Mouse (Mus musculus) embryo, embryonic 10.5 days (tissue): ENCODE results near the gene Gm12830.

Experiments used
- DNase-seq: peaks from one replicate; pipeline ENCODE4 v3.0.0-alpha.2; 2015; ENCODE audit warnings: low spot score

Gene Gm12830

DNA sequence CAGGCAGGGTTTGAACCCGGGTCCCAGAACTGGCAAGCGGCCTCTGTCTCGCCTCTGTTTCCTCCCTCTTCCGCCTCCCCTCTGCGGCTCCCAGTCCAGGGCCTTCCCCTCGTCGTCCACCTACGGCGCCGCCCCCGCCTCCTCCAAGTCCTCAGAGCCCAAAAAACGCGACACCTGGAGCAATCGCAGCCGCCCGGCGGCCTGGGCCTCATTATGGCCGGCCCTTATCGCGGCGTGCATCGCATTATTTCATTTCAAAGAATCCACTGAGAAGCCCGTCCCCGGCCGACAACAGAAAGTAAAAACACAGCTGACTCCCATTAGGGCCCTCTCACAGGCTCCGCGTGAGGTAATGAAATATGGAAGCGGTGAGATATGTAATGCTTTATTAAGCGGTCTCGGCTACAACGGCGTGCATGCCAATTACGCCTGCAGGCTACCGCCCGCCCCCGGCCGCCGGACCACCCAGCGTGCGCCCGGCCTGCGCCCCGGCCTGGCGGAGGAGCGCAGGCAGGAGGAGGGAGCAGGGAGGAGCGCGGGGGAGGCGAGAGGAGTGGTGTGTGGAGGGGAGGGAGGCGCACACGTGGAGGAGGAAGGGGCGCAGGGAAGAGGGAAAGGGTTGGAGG is at the start of gene Gm12830:
Gene Gm12830 (plus strand): TSS at position 156 of the 626 bp plus-strand sequence.
- peak; percentile 90 for DNase-seq

GRCm38 (mm10) chr4:114773316-114773715 is 48.2 kb upstream of the Gm12830 start:
- no peak for DNase-seq

DNA sequence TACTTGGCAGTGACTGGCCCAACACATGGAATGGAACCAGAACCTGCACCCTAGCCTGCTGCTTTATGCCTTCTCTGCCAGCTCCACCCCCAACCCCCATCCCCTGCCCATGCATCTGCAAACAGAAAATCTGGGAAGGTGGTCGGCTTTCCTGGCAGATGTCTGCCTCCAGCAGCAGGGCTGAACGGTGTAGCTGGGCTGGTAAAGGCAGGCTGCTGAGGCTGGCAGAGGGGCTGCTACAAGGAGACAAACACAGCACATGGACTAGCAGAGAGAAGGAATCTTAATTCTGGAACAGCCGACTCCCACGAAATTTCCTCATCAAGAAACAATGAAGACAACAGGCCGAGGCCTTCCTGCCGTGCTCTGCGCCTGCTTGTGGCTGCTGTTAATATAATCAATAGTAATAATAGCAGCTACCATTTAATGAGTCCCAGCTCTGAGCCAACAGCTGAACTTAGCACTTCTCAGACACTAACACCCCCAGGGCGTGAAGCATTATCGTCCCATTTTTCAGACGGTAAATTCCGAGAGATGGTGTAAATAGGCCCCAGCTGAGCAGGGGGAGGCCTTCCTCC is 43.8 kb upstream of the Gm12830 start:
- no peak for DNase-seq

GRCm38 (mm10) chr4:114778716-114779474 is 42.6 kb upstream of the Gm12830 start:
- no peak for DNase-seq

- DNase-seq = peak; percentile 76
Observed at GRCm38 (mm10) chr4:114779475-114779757, 42.1 kb upstream of the Gm12830 start.

- peak; percentile 56 for DNase-seq
Observed at GRCm38 (mm10) chr4:114779758-114780546, 41.6 kb upstream of the Gm12830 start.

DNA sequence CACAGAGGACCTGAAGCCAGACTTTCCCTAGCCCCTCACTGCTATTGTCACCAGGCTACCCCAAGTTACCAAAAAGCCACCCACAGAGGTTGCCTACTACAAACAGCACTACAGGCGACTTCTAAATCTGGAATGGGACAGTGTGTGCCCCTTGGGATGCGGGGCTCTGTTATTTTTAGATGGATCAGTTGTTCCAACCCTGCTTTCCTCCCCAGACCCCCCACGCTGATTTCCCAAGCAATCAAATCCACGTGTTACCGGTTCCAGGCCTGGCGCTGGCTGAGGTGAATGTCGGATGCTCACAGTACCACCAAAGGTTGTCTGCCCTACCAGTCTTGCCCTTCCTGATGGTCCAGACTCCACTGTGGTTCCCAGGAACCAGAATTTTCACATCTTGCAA is 38.7 kb upstream of the Gm12830 start:
- DNase-seq = no peak

- no peak for DNase-seq
Observed at GRCm38 (mm10) chr4:114784735-114785134, 36.8 kb upstream of the Gm12830 start.

GRCm38 (mm10) chr4:114788856-114789255 is 32.7 kb upstream of the Gm12830 start:
- peak; percentile 58 for DNase-seq

DNA sequence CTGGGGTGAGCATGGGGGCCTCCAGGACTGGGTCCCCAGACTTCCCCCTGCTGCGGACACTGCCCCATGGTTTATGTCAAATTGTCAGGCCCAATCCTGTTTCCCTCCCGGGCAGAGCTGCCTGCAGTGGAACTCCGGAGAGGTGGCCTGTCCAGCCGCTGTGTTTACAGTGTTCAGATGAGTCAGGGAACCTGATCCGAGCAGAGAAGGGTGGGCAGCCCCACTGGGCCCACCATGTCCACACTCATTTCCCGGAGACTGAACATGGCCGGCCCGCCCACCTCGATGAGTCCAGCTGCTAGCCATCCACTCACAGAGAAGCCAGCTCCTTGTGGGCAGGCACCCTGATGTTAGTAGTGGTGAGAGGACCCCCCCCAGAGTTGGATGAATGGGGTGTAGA is 29.9 kb upstream of the Gm12830 start:
- DNase-seq = no peak

DNA sequence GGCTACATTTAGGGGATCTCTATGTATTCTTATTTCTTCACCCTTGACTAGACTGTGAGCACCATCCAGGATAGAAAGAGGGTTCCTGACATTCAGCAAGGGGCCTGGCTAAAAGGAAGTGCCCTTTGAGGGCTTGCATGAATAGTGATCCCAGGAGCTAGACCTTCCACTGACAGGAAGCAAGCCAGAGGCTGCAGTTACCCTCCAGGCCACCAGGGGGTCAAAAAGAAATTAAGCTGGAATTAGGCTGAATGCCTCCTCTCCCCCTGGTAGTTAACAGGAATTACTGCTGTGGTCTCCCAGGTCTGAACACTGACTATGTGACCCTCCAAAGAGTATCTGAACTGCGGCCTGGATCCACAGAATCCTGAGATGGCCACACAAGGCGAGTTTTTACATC is 27.7 kb upstream of the Gm12830 start:
- no peak for DNase-seq

DNA sequence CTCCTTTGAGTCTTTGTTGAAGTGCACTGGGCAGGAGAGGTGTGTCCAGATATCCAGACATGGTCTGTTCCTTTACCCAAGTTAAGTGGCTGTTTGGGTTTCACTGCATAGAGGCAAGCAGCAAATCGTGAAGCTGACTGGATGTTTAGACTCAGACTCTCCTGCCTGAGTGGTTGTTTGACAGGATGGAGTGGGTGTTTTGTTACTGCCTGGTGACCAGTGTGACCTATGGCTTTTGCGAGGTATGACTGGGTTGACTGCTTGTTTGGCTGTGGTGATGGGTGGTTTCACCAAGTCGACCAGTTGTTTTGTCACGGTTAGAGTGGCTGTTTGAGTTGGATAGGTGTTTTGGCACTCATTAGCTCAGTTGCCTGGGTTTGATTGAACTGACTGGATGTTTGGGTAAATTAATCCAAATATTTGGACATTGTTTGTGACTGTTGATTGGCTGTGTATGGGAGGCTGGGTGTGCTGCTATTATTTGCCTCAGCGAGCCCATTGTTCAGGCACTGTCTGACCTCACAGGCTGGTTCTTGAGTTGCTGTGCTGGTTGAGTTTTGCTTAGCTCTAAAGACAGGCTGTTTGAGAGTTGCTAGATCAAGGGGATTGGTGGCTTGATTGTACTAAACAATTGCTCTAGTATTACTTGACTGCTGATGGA is 24.1 kb upstream of the Gm12830 start:
- no peak for DNase-seq

DNA sequence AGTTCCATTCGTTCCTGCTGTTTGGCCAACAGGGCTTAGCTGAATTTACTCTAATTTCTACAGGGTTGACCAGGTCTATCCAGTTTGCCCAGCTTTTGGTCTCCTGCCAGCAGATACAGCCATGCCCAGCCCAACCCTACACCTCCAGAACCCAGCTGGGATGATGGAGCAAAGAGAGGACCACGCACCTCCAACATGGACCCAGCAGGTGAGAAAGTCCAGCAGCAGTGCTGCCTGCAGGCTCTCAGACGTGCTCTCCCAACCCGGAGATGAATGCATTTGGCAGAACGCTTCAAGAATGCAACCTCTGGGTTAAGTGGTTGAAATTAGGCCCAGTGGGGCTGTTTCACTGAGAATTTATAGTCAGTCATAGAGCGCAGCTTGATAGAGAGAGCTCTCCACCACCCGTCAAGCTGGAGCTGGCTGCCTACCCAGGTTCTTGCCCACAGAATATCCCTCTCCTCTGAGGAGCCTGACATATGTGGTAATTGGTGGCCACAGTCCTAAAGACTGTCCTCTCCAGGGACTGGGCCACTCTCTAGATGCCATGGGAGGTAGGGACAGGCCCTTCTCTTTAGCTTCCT is 23.4 kb upstream of the Gm12830 start:
- no peak for DNase-seq

DNA sequence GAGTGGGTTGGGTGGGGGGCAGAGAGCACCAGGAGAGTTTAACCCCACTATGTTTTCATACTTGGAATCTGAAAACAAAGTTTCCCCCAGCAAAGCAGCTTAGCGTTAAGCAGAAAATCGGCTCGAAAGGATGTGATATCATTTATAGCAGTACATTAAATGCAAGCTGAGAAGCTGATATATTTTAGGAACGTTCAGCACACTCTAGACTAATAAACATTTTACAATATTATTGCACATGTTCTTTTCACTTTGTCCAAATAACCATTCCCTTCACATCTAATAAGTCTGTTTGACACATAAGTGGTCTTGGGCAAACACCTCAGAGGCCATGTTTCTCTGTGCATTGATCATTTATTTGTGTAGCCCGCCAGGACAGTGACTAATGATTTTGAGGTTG is 17.4 kb upstream of the Gm12830 start:
- DNase-seq = no peak

GRCm38 (mm10) chr4:114818963-114819702 is 2.4 kb upstream of the Gm12830 start:
- peak; percentile 53 for DNase-seq

GRCm38 (mm10) chr4:114834770-114835581 is 13.5 kb downstream of the Gm12830 start:
- DNase-seq = no peak

GRCm38 (mm10) chr4:114841336-114841920 is 19.9 kb downstream of the Gm12830 start:
- peak; percentile 50 for DNase-seq

- peak; percentile 78 for DNase-seq
Observed at GRCm38 (mm10) chr4:114842376-114842960, 20.9 kb downstream of the Gm12830 start.

DNA sequence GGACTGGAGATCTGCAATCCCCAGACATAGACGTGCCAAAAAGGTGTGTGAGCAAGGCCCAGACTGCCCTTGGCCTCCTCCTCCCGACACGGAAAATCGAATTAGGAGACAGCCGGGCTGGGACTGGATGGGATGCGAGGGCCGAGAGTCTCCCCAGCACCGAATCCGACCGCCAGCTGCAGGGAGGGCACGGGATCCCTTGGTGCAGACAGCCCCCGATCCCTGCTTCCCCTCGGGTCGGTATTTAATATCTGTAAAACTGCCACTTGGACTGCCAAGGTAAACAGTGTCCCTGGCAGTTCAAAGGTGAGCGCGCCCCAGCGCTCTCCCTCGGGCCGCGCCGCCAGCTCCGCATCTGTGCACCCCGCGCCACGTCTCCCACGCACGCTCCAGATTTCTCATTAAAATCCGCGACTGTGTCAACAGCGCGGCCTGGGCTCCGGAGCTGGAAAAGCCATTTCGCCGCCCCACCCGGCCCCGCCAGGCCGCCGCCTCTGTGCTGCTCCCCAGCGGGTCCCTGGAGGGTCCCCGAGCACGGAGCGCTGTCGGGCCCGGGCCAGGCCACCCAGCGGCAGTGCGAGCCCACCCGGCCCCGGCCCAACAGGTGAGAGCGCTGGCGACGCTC is 21.7 kb downstream of the Gm12830 start:
- DNase-seq = peak; percentile 59
